Mouse (Mus musculus): Measurements from ENCODE around the gene 4933406M09Rik.

DNA sequence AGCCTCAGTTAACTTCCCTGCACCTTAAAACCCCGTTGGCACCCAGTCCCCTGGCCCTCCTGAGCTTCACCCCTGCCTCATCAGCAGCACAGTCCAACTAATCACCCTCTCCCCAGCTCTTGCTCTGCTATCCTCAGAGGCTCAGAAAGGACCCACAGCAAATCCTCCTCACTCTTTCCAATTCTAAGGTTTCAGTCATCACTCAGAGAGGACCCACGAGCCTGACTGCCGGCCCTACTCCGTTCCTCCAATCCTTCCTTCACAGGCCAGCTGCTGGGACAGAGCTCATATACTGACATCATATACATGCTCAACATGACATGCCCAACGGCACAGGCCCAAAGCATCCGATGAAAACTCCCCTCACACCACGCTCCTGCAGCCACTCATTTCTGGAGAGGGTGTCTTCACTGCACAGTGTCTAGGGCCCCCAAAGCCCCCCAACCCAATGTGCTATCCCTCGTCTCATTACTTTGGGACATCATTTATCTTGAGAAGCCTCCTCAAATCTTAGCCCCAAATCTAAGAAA lies 42.9 kb upstream of the 4933406M09Rik start:
- no peak for TF ChIP-seq GATA1 (IDR thresholded peaks at IDR 0.05; ENCODE audit: low read length)
- TF ChIP-seq TAL1 (IDR thresholded peaks at IDR 0.05; ENCODE audit: low read length) = no peak

Measured in erythroblast, embryonic 14.5 days (primary cell).